Mouse (Mus musculus) neural tube, embryonic 15.5 days (tissue): ENCODE results near the gene Tmem189. TPM values are rescaled to one million over a fixed set of nuclear protein-coding genes. Genes with fewer than 3 reads are reported as not detected.

Experiments used
- ATAC-seq: fragments of 200-750 bp; cut with Nextera tagmentation; 2 replicates; pipeline ENCODE4 v1.8.0; 2017; ENCODE audit warnings: mild to moderate bottlenecking, moderate TSS enrichment, moderate library complexity; ENCODE audit not compliant: low FRiP score
- H3K27ac ChIP-seq: fragments of 300-500 bp; sonication (generic); replicated peaks from 2 replicates; pipeline ENCODE4 v1.5.1; 2015; ENCODE audit warnings: mild to moderate bottlenecking, inconsistent platforms
- H3K27me3 ChIP-seq: fragments of 300-500 bp; sonication (generic); replicated peaks from 2 replicates; pipeline ENCODE4 v1.6.1; 2015; ENCODE audit warnings: inconsistent platforms
- H3K36me3 ChIP-seq: fragments of 300-500 bp; sonication (generic); 2 replicates; pipeline ENCODE4 v1.6.1; 2015; ENCODE audit warnings: inconsistent platforms
- H3K4me1 ChIP-seq: fragments of 300-500 bp; sonication (generic); 2 replicates; pipeline ENCODE4 v1.6.1; 2015; ENCODE audit warnings: inconsistent platforms
- H3K4me2 ChIP-seq: fragments of 300-500 bp; sonication (generic); 2 replicates; pipeline ENCODE4 v1.6.1; 2015; ENCODE audit warnings: inconsistent platforms, mild to moderate bottlenecking, moderate library complexity
- H3K4me3 ChIP-seq: fragments of 300-500 bp; sonication (generic); replicated peaks from 2 replicates; pipeline ENCODE4 v1.5.1; 2015; ENCODE audit warnings: mild to moderate bottlenecking, inconsistent platforms
- H3K9ac ChIP-seq: fragments of 300-500 bp; sonication (generic); replicated peaks from 2 replicates; pipeline ENCODE4 v1.6.1; 2015; ENCODE audit warnings: mild to moderate bottlenecking, inconsistent platforms
- H3K9me3 ChIP-seq: fragments of 300-500 bp; sonication (generic); replicated peaks from 2 replicates; pipeline ENCODE4 v1.6.1; 2016; ENCODE audit warnings: inconsistent platforms
- WGBS: fragments of 180-500 bp; shearing (Covaris S2); methylation state at CpG from one replicate; pipeline ENCODE4 v1.1.7; 2015; ENCODE audit warnings: mixed read lengths; 5-methylcytosine and 5-hydroxymethylcytosine counted together
- polyA plus RNA-seq: library from polyadenylated mRNA; unstranded; fragments of >200 nt; fragmentation: Nextera tagmentation; extraction: Ambion mirVana; gene quantifications from 2 replicates; pipeline ENCODE4 v1.2.1, GENCODE M21; 2015

Gene Tmem189
- polyA plus RNA-seq, 1 experiment from 2014 or later: 41.4 TPM

DNA sequence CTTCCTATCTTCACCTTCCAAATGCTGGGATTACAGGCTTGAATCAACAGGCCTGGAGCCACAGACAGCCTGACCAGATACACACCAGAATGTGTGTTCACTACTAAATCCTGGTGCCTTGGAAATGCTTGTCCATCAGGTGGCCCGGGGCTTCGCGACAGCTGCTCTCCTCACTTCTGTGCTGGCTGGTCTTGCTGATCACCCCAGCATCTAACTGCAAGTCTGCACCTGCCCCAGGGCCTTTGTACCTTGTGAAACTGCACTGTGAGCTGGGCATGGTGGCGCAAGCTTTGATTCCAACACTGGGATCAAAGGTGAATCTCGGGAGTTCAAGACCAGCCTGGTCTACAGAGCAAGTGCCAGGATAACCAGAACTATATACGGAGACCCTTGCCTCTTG is 47.5 kb downstream of the Tmem189 start:
- WGBS: 92% methylated on average over 6 of the region's 6 CpGs

DNA sequence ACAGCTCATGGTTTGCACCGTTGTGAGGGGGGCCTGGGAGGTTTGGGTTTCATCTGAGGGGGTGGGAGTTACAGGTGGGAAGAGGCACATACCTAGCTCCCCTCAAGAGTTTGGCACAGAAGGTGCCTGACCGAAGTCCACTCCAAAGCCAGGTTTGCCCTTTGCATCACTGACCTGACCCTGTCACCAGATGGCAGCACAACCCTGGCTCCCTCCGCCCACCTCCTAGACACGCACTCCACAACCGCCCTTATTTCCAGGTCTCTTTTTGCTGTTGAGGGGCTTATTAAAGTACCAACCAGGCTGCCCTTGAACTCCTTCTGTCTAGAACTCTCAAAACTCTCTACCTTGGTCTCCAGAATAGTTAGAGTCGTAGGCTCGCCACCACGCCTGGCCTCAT is 48.3 kb downstream of the Tmem189 start:
- no peak overlapping the region for H3K4me2 ChIP-seq
- no peak overlapping the region for H3K27ac ChIP-seq
- H3K9ac ChIP-seq: no peak overlapping the region
- 50% methylated on average over 8 of the region's 8 CpGs for WGBS
- ATAC-seq: no peak
- H3K4me1 ChIP-seq: no peaks in the 10 kb centered on the region
- H3K4me3 ChIP-seq: no peak overlapping the region
- H3K36me3 ChIP-seq: peaks cover 23% of the 10 kb centered on the region
- H3K27me3 ChIP-seq: no peaks in the 10 kb centered on the region
- no peaks in the 10 kb centered on the region for H3K9me3 ChIP-seq

More for the DNA sequence above, 47.5 kb downstream of the Tmem189 start:
- no peak overlapping the region for H3K4me3 ChIP-seq
- H3K27ac ChIP-seq: no peak overlapping the region
- no peaks in the 10 kb centered on the region for H3K9me3 ChIP-seq
- no peak overlapping the region for H3K4me2 ChIP-seq
- no peak overlapping the region for H3K9ac ChIP-seq
- H3K27me3 ChIP-seq: no peaks in the 10 kb centered on the region
- H3K36me3 ChIP-seq: peaks cover 23% of the 10 kb centered on the region
- no peaks in the 10 kb centered on the region for H3K4me1 ChIP-seq
- ATAC-seq: no peak

- H3K4me3 ChIP-seq: no peak overlapping the region
- no peaks in the 10 kb centered on the region for H3K9me3 ChIP-seq
- H3K27me3 ChIP-seq: no peaks in the 10 kb centered on the region
- H3K36me3 ChIP-seq: peaks cover 20% of the 10 kb centered on the region
- no peak overlapping the region for H3K4me2 ChIP-seq
- H3K4me1 ChIP-seq: no peaks in the 10 kb centered on the region
- no peak overlapping the region for H3K27ac ChIP-seq
- no peak overlapping the region for H3K9ac ChIP-seq
- ATAC-seq: no peak
- 83% methylated on average over 3 of the region's 3 CpGs for WGBS
Measured at GRCm38 (mm10) chr2:167640279-167640678, 49.3 kb downstream of the Tmem189 start.

DNA sequence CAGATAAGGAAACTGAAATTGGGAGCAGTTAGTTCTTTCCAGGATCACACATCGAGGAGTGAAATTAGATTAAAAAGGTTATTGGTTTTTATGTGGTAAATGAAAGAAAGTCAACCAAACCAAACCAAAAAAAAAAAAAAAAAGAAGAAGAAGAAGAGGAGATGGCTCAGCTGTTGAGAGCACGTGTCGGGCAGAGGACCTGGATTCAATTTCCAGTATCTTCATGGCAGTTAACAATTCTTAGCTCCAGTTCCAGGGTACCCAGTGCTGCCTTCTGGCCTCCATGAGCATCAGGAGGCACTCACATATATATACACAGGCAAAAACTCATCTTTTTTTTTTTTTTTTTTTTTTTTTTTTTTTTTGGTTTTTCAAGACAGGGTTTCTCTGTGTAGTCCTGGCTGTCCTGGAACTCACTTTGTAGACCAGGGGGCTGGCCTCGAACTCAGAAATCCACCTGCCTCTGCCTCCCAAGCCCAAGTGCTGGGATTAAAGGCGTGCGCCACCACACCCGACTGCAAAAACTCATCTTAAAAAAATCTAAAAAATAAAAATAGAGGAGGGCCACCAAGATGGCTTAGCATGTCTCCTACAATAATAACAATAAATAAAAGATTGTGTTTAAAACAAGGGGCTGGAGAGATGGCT is 54.6 kb downstream of the Tmem189 start:
- peak overlapping the region; percentile 84 for H3K27ac ChIP-seq
- H3K4me2 ChIP-seq: peak overlapping the region; percentile 66
- H3K9ac ChIP-seq: 0 out of 2 replicates have a peak overlapping the region, but pooled peaks have one; percentile 36
- H3K4me3 ChIP-seq: peak overlapping the region; percentile 37
- WGBS: 73% methylated on average over 7 of the region's 7 CpGs
- H3K9me3 ChIP-seq: no peaks in the 10 kb centered on the region
- H3K27me3 ChIP-seq: no peaks in the 10 kb centered on the region
- no peaks in the 10 kb centered on the region for H3K36me3 ChIP-seq
- H3K4me1 ChIP-seq: peaks cover 38% of the 10 kb centered on the region
- ATAC-seq: no peak

DNA sequence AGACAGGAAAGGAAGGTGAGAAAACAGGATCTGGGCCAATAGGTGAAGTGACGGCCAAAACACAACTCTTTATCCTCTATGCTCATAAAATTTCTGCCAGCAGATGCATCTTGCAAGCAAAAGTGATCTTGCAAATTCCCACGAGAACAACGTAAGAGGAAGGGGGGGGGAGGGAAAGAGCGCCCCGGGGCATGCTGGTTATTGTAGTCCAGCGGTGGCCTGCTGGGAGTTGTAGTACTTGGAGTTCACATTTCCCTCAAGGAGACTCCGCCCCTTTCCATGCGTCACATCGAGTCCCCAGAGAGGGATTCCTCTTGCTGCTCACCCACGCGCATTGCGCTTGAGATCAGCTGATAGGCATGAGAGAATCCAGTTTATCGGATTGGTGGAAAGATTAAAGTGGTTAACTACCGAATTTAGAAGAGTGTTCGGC is 55.3 kb downstream of the Tmem189 start:
- Histone ChIP-seq H3K9ac (peak overlapping the region; percentile 36; the same call in 1 of the 2 replicates), H3K36me3 (no peaks in the 10 kb centered on the region), H3K4me1 (peaks cover 44% of the 10 kb centered on the region), H3K27ac (peak overlapping the region; percentile 84), H3K27me3 (no peaks in the 10 kb centered on the region), H3K4me2 (peak overlapping the region; percentile 66), H3K9me3 (no peaks in the 10 kb centered on the region), H3K4me3 (peak overlapping the region; percentile 37)
- ATAC-seq: peak; percentile 68
- under 1% methylated on average over 15 of the region's 15 CpGs for WGBS

GRCm38 (mm10) chr2:167633537-167633872 is 56.1 kb downstream of the Tmem189 start:
- Histone ChIP-seq H3K27me3 (no peaks in the 10 kb centered on the region), H3K27ac (peak overlapping the region; percentile 84), H3K4me3 (no peak overlapping the region), H3K4me1 (peaks cover 53% of the 10 kb centered on the region), H3K9ac (no peak overlapping the region), H3K4me2 (0 out of 2 replicates have a peak overlapping the region, but pooled peaks have one; percentile 66), H3K9me3 (no peaks in the 10 kb centered on the region), H3K36me3 (no peaks in the 10 kb centered on the region)
- no peak for ATAC-seq
- 91% methylated on average over 6 of the region's 6 CpGs for WGBS

- Histone ChIP-seq H3K4me3 (peak overlapping the region; percentile 88; the same call in 1 of the 2 replicates), H3K4me2 (peak overlapping the region; percentile 84), H3K9ac (peak overlapping the region; percentile 91), H3K27ac (peak overlapping the region; percentile 94), H3K9me3 (no peaks in the 10 kb centered on the region), H3K27me3 (no peaks in the 10 kb centered on the region), H3K36me3 (peaks cover 3% of the 10 kb centered on the region; the same call in 1 of the 2 replicates), H3K4me1 (peaks cover 57% of the 10 kb centered on the region)
- ATAC-seq: no peak
- WGBS: 85% methylated on average over 12 of the region's 12 CpGs
Measured at GRCm38 (mm10) chr2:167632731-167633536, 56.7 kb downstream of the Tmem189 start.

DNA sequence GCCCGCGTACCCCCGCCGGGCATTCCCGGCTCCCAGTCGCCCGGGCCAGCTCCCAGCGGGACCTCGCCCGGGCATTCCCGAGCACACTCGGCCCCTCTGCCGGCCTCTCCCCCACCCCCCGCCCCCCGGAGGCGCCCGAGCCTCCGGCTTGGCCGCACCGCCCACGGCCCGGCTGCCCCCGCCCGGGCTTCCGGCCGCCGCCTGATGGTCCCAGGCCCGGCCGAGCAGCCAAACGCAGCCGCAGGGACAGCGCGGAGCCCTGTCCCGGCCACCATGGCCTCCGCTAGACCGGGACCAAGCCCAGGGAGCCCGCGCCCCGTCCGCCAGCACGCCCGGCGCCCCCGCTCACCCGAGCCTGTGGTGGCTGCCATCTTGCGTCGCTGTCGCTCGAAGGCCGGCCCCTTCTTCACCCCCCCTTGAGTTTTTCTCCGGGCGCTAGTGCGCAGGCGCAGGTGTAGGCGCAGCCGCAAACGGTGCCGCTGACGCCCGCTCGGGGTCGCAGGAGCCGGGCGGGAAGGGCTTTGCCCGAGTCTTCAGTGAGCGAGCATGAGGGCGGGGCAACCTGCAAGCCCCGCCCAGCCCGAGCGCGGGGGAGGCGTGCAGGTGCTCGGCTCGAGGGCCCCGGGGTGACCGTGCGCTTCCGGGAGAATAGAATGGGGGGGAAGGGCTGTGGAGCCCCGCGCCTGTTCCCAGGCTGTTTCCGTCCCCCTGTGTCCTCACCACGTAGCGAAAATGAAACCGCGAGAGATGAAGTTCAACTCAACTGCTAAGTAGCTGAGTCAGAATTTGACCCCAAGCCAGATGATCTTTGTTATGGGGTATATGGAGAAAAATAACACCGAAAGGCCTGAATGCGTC is 57.8 kb downstream of the Tmem189 start, which contains the start of gene Ube2v1:
Ube2v1 (minus strand) TSS at position 505 of the 858 bp plus-strand sequence.
- no peaks in the 10 kb centered on the region for H3K9me3 ChIP-seq
- ATAC-seq: peak; percentile 85
- peaks cover 62% of the 10 kb centered on the region for H3K4me1 ChIP-seq
- H3K27me3 ChIP-seq: no peaks in the 10 kb centered on the region
- WGBS: 1% methylated on average over 76 of the region's 87 CpGs
- peak within 1 kb of the TSS; percentile 84 for H3K4me2 ChIP-seq
- H3K9ac ChIP-seq: peak within 1 kb of the TSS; percentile 91
- peaks cover 5% of the 10 kb centered on the region; the same call in 1 of the 2 replicates for H3K36me3 ChIP-seq
- H3K4me3 ChIP-seq: peak within 1 kb of the TSS; percentile 88
- H3K27ac ChIP-seq: peak within 1 kb of the TSS; percentile 94

- Histone ChIP-seq H3K4me1 (peaks cover 64% of the 10 kb centered on the region), H3K27ac (peak overlapping the region; percentile 94), H3K9me3 (no peaks in the 10 kb centered on the region), H3K9ac (peak overlapping the region; percentile 91), H3K4me3 (peak overlapping the region; percentile 88), H3K27me3 (no peaks in the 10 kb centered on the region), H3K36me3 (peaks cover 5% of the 10 kb centered on the region; the same call in 1 of the 2 replicates), H3K4me2 (peak overlapping the region; percentile 84)
- WGBS: under 1% methylated on average over 22 of the region's 31 CpGs
- ATAC-seq: peak; percentile 8
Measured at GRCm38 (mm10) chr2:167631181-167631590, 58.4 kb downstream of the Tmem189 start.

- H3K27ac ChIP-seq: no peak overlapping the region
- H3K4me1 ChIP-seq: peaks cover 71% of the 10 kb centered on the region
- peak overlapping the region; percentile 84 for H3K4me2 ChIP-seq
- peak overlapping the region; percentile 88 for H3K4me3 ChIP-seq
- H3K27me3 ChIP-seq: no peaks in the 10 kb centered on the region
- H3K9ac ChIP-seq: peak overlapping the region; percentile 91
- 76% methylated on average over 5 of the region's 5 CpGs for WGBS
- ATAC-seq: no peak
- no peaks in the 10 kb centered on the region for H3K9me3 ChIP-seq
- H3K36me3 ChIP-seq: peaks cover 5% of the 10 kb centered on the region; the same call in 1 of the 2 replicates
Measured at GRCm38 (mm10) chr2:167630421-167630820, 59.2 kb downstream of the Tmem189 start.

GRCm38 (mm10) chr2:167629665-167630209 is 59.9 kb downstream of the Tmem189 start:
- no peaks in the 10 kb centered on the region for H3K9me3 ChIP-seq
- WGBS: 83% methylated on average over 11 of the region's 11 CpGs
- peaks cover 75% of the 10 kb centered on the region for H3K4me1 ChIP-seq
- peaks cover 5% of the 10 kb centered on the region; the same call in 1 of the 2 replicates for H3K36me3 ChIP-seq
- H3K9ac ChIP-seq: peak overlapping the region; percentile 91; the same call in 1 of the 2 replicates
- H3K27me3 ChIP-seq: no peaks in the 10 kb centered on the region
- no peak overlapping the region for H3K27ac ChIP-seq
- H3K4me3 ChIP-seq: peak overlapping the region; percentile 88
- H3K4me2 ChIP-seq: peak overlapping the region; percentile 84
- ATAC-seq: no peak
